Mouse (Mus musculus): ENCODE data around the gene Arpc5. TPM values are rescaled to one million over a fixed set of nuclear protein-coding genes. Genes with fewer than 3 reads are reported as not detected.

Arpc5 gene
- polyA plus RNA-seq, 1 experiment from 2014 or later, result 320 TPM

- no peaks in the 10 kb centered on the region for H3K36me3 ChIP-seq
Measured at GRCm38 (mm10) chr1:152804907-152805306, 38.6 kb downstream of the Arpc5 start.

GRCm38 (mm10) chr1:152807619-152808391 lies 41.5 kb downstream of the Arpc5 start:
- ATAC-seq (ENCODE audit: low FRiP score, low read depth), result no peak
- Histone ChIP-seq H3K27ac (no peak overlapping the region), H3K36me3 (no peaks in the 10 kb centered on the region), H3K9ac (no peak overlapping the region), H3K4me1 (peaks cover 6% of the 10 kb centered on the region; the same call in 1 of the 2 replicates), H3K4me2 (replicated peaks) (no peak overlapping the region), H3K27me3 (replicated peaks) (no peaks in the 10 kb centered on the region), H3K9me3 (no peaks in the 10 kb centered on the region), H3K4me3 (no peak overlapping the region)
- WGBS, result 66% methylated on average over 18 of the region's 18 CpGs

More at GRCm38 (mm10) chr1:152804907-152805306, 38.6 kb downstream of the Arpc5 start:
- ATAC-seq (ENCODE audit: low FRiP score, low read depth), result no peak
- Histone ChIP-seq H3K27me3 (replicated peaks) (no peaks in the 10 kb centered on the region), H3K9ac (no peak overlapping the region), H3K4me3 (no peak overlapping the region), H3K4me1 (peaks cover 3% of the 10 kb centered on the region; the same call in 1 of the 2 replicates), H3K27ac (no peak overlapping the region), H3K4me2 (replicated peaks) (no peak overlapping the region), H3K9me3 (no peaks in the 10 kb centered on the region)
- WGBS, result 84% methylated on average over 6 of the region's 6 CpGs

GRCm38 (mm10) chr1:152808392-152808680 lies 42.0 kb downstream of the Arpc5 start:
- no peaks in the 10 kb centered on the region for H3K36me3 ChIP-seq
- H3K27ac ChIP-seq, result no peak overlapping the region
- H3K9me3 ChIP-seq, result no peaks in the 10 kb centered on the region
- H3K9ac ChIP-seq, result no peak overlapping the region
- ATAC-seq (ENCODE audit: low FRiP score, low read depth), result no peak
- no peak overlapping the region for H3K4me3 ChIP-seq
- peaks cover 6% of the 10 kb centered on the region; the same call in 1 of the 2 replicates for H3K4me1 ChIP-seq
- H3K27me3 ChIP-seq (replicated peaks), result no peaks in the 10 kb centered on the region
- 75% methylated on average over 2 of the region's 2 CpGs for WGBS
- no peak overlapping the region for H3K4me2 ChIP-seq (replicated peaks)

- no peak overlapping the region for H3K4me3 ChIP-seq
- peak overlapping the region; percentile 26; the same call in 1 of the 2 replicates for H3K9ac ChIP-seq
- H3K36me3 ChIP-seq, result no peaks in the 10 kb centered on the region
- WGBS, result 38% methylated on average over 8 of the region's 8 CpGs
- no peaks in the 10 kb centered on the region for H3K9me3 ChIP-seq
- H3K27me3 ChIP-seq (replicated peaks), result no peaks in the 10 kb centered on the region
- H3K4me1 ChIP-seq, result peaks cover 6% of the 10 kb centered on the region; the same call in 1 of the 2 replicates
- no peak overlapping the region for H3K27ac ChIP-seq
- H3K4me2 ChIP-seq (replicated peaks), result no peak overlapping the region
- ATAC-seq (ENCODE audit: low FRiP score, low read depth), result 0 out of 2 replicates have a peak, but pooled peaks have one; percentile 18
Measured at GRCm38 (mm10) chr1:152809541-152810252, 43.4 kb downstream of the Arpc5 start.

- Histone ChIP-seq H3K4me1 (peaks cover 17% of the 10 kb centered on the region), H3K4me2 (replicated peaks) (no peak overlapping the region), H3K27ac (no peak overlapping the region), H3K4me3 (no peak overlapping the region), H3K27me3 (replicated peaks) (no peaks in the 10 kb centered on the region), H3K9me3 (no peaks in the 10 kb centered on the region), H3K9ac (no peak overlapping the region), H3K36me3 (no peaks in the 10 kb centered on the region)
- WGBS, result 65% methylated on average over 13 of the region's 13 CpGs
- no peak for ATAC-seq (ENCODE audit: low FRiP score, low read depth)
Measured at GRCm38 (mm10) chr1:152810533-152811439, 44.4 kb downstream of the Arpc5 start.

- Histone ChIP-seq H3K27me3 (replicated peaks) (no peaks in the 10 kb centered on the region), H3K36me3 (no peaks in the 10 kb centered on the region), H3K27ac (no peak overlapping the region), H3K4me1 (peaks cover 37% of the 10 kb centered on the region), H3K9ac (no peak overlapping the region), H3K4me2 (replicated peaks) (no peak overlapping the region), H3K4me3 (no peak overlapping the region), H3K9me3 (no peaks in the 10 kb centered on the region)
- WGBS, result 30% methylated on average over 7 of the region's 7 CpGs
- peak; percentile 73 for ATAC-seq (ENCODE audit: low FRiP score, low read depth)
Measured at GRCm38 (mm10) chr1:152815265-152815701, 48.9 kb downstream of the Arpc5 start.

- H3K4me3 ChIP-seq, result no peak overlapping the region
- no peaks in the 10 kb centered on the region for H3K36me3 ChIP-seq
- H3K4me1 ChIP-seq, result peaks cover 34% of the 10 kb centered on the region
- no peaks in the 10 kb centered on the region for H3K9me3 ChIP-seq
- peak overlapping the region; percentile 57; the same call in 1 of the 2 replicates for H3K27ac ChIP-seq
- H3K27me3 ChIP-seq (replicated peaks), result no peaks in the 10 kb centered on the region
- H3K4me2 ChIP-seq (replicated peaks), result peak overlapping the region; percentile 27; the same call in 1 of the 2 replicates
- ATAC-seq (ENCODE audit: low FRiP score, low read depth), result peak; percentile 72
- no peak overlapping the region for H3K9ac ChIP-seq
- WGBS, result 16% methylated on average over 12 of the region's 12 CpGs
Measured at GRCm38 (mm10) chr1:152817027-152817769, 50.9 kb downstream of the Arpc5 start.

- ATAC-seq (ENCODE audit: low FRiP score, low read depth), result 0 out of 2 replicates have a peak, but pooled peaks have one; percentile 21
Measured at GRCm38 (mm10) chr1:152817794-152818193, 51.5 kb downstream of the Arpc5 start.

GRCm38 (mm10) chr1:152819558-152819957 lies 53.2 kb downstream of the Arpc5 start:
- Histone ChIP-seq H3K27me3 (replicated peaks) (no peaks in the 10 kb centered on the region), H3K4me2 (replicated peaks) (no peak overlapping the region), H3K4me3 (no peak overlapping the region), H3K9me3 (0 out of 2 replicates have a peak, but pooled peaks cover 7% of the 10 kb centered on the region), H3K27ac (no peak overlapping the region), H3K9ac (no peak overlapping the region), H3K4me1 (peaks cover 34% of the 10 kb centered on the region), H3K36me3 (no peaks in the 10 kb centered on the region)
- 84% methylated on average over 6 of the region's 6 CpGs for WGBS
- ATAC-seq (ENCODE audit: low FRiP score, low read depth), result no peak

More at GRCm38 (mm10) chr1:152817794-152818193, 51.5 kb downstream of the Arpc5 start:
- no peak overlapping the region for H3K9ac ChIP-seq
- H3K27me3 ChIP-seq (replicated peaks), result no peaks in the 10 kb centered on the region
- H3K4me2 ChIP-seq (replicated peaks), result peak overlapping the region; percentile 14; the same call in 1 of the 2 replicates
- H3K4me3 ChIP-seq, result no peak overlapping the region
- H3K4me1 ChIP-seq, result peaks cover 34% of the 10 kb centered on the region
- H3K9me3 ChIP-seq, result 0 out of 2 replicates have a peak, but pooled peaks cover 3% of the 10 kb centered on the region
- 13% methylated on average over 10 of the region's 10 CpGs for WGBS
- H3K36me3 ChIP-seq, result no peaks in the 10 kb centered on the region
- H3K27ac ChIP-seq, result peak overlapping the region; percentile 6; the same call in 1 of the 2 replicates

GRCm38 (mm10) chr1:152820911-152821695 lies 54.8 kb downstream of the Arpc5 start:
- Histone ChIP-seq H3K4me3 (no peak overlapping the region), H3K9me3 (0 out of 2 replicates have a peak, but pooled peaks cover 7% of the 10 kb centered on the region), H3K4me2 (replicated peaks) (no peak overlapping the region), H3K27ac (no peak overlapping the region), H3K4me1 (peaks cover 21% of the 10 kb centered on the region), H3K36me3 (no peaks in the 10 kb centered on the region), H3K9ac (no peak overlapping the region), H3K27me3 (replicated peaks) (no peaks in the 10 kb centered on the region)
- ATAC-seq (ENCODE audit: low FRiP score, low read depth), result no peak
- WGBS, result 82% methylated on average over 7 of the region's 7 CpGs
